Mouse (Mus musculus): ENCODE measurements at regions not wholly inside any gene's neighbourhood (a gene's known extent, or its start where the extent isn't known, plus 50 kb on each side); places are given as distances from the start of the nearest gene placed in this dataset.
A peak's percentile ranks its signal among the peaks of the same experiment; 100 is the strongest.
"Not testable (repeated sequence)": the region's sequence is repeated elsewhere in the genome, so short reads cannot be mapped to it uniquely, and the experiment has no call there.

DNA sequence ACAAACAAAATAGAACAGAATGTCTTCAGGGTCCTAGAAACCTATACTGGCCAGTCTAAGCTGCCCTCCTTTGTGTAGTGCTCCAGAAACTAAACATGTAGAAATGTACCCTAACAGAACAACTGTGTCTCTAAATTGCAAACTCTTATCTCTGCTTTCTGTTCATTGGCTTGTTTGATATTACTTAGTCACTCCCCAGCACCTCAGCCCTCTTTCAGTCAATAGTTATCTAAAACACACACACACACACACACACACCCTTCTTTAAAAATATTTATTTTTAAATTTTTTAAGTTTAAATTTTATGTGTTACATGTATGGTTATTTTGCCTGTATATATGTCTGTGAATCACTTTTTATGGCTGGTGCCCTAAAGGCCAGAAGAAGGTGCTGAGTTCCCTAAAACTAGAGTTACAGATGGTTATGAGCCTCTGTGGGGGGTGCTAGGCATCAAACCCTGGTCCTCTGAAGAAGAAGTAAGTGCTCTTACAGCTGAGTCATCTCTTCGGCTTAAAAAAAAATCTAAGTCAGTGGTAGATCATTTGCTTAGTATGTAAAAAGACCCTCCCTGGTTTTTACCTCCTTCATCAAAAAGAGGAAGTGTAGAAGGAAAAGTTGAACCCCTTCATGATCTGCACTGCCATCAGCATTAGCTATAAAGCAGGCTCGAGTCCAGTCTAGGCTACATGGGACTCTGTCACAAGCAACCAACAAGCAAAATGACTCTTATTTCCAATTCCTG, 96.6 kb upstream of the C9orf72 start:
- Histone ChIP-seq H3K36me3 (no peaks in the 10 kb centered on the region), H3K9me3 (replicated peaks) (no peaks in the 10 kb centered on the region), H3K4me3 (no peak overlapping the region), H3K27ac (no peak overlapping the region), H3K4me1 (no peaks in the 10 kb centered on the region), H3K27me3 (ENCODE audit: low read depth, poor library complexity, severe bottlenecking) (no peaks in the 10 kb centered on the region)
- no peak for DNase-seq (ENCODE audit: low spot score)
- WGBS: 91% methylated on average over 2 of the region's 2 CpGs

DNA sequence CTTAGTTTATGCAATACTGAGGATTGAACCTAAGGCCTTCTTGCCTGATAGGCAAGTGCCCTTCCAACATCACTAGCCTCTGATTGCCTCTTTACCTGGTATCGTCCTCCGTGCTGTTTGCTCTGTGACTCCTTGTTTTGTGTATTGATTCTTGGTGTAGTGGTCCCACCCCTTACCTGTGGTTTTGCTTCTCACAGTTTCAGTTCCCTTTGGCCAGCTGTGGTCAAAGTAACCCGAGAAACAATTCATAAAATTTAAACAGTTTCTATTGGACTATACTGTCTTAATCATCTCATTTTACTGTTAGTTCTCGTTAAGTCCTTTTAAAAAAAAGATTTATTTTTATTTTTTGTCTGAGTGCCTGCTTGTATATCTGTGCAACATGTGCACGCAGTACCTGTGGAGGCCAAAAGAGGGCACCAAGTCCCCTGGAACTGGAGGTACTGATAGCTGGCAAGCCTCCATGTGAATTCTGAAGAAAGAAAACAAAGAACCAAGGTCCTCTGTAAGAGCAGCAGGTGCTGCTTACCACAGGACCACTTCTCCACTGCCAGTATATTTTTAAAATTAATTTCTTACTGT, 84.5 kb upstream of the C9orf72 start:
- WGBS: 70% methylated on average over 5 of the region's 5 CpGs
- DNase-seq (ENCODE audit: low spot score): peak; percentile 52
- Histone ChIP-seq H3K27ac (no peak overlapping the region), H3K36me3 (no peaks in the 10 kb centered on the region), H3K27me3 (ENCODE audit: low read depth, poor library complexity, severe bottlenecking) (no peaks in the 10 kb centered on the region), H3K4me3 (no peak overlapping the region), H3K4me1 (no peaks in the 10 kb centered on the region), H3K9me3 (replicated peaks) (no peaks in the 10 kb centered on the region)

DNA sequence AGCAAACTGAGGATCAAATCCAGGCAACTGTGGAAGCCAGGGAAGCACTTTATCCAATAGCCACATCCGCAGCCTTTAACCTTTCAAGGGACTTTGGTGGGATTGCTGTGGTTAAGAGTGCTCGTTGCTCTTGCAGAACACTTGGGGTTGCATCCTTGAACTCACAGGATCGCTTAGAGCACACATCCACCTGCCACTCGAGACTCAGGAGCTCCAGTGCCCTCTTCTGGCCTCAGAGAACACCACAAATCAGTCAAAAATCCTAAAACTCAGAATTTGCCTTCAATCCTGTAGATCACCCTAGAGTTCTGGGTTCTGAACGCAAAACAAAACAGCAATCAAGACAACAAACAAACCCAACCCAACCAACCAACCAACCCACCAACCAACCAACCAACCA, 82.2 kb upstream of the C9orf72 start:
- Histone ChIP-seq H3K4me1 (no peaks in the 10 kb centered on the region), H3K4me3 (no peak overlapping the region), H3K36me3 (no peaks in the 10 kb centered on the region), H3K27ac (no peak overlapping the region), H3K27me3 (ENCODE audit: low read depth, poor library complexity, severe bottlenecking) (no peaks in the 10 kb centered on the region), H3K9me3 (replicated peaks) (no peaks in the 10 kb centered on the region)
- DNase-seq (ENCODE audit: low spot score): no peak
- 69% methylated on average over 5 of the region's 5 CpGs for WGBS

DNA sequence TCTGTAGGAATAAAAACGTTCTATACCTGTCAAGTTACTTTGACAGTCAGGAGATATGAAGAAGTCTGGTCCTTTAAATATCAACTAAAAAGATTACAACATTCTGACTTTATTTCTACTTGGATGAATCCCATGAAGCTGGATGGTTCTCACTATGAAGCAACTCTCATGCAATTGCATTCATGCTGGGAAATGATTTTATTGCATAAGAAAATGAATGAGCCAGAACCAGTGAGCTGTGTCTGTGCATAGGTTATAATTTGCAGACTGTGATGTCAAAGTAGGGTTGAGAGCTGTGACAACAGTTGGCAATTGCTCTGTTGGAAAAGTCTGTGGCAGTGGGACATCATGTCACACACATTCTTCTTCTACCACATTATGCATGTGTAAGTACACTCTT, 79.2 kb upstream of the C9orf72 start:
- no peak overlapping the region for H3K4me3 ChIP-seq
- WGBS: 84% methylated on average over 1 of the region's 1 CpGs
- H3K9me3 ChIP-seq (replicated peaks): no peaks in the 10 kb centered on the region
- no peak overlapping the region for H3K27ac ChIP-seq
- DNase-seq (ENCODE audit: low spot score): no peak
- H3K27me3 ChIP-seq (ENCODE audit: low read depth, poor library complexity, severe bottlenecking): no peaks in the 10 kb centered on the region
- no peaks in the 10 kb centered on the region for H3K36me3 ChIP-seq
- no peaks in the 10 kb centered on the region for H3K4me1 ChIP-seq

DNA sequence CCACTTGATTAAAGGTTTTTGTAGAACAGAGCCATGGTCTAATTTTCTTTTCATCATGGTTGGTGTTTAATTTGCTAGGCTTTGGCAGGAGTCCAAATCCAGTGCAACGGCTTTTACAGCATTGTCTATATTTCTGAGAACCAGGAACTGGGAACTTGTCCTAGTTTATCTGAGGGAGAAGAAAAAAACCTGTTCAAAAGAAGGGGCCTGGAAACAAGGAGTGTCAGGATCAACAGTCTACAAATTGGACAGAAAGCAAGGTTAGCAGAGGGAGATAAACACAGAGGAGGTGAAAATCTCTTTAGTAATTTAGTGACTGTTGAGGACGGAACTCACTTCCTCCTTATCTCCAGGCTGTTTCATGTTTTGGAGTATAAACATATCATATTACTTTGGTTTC, 74.9 kb upstream of the C9orf72 start:
- no peaks in the 10 kb centered on the region for H3K36me3 ChIP-seq
- no peaks in the 10 kb centered on the region for H3K4me1 ChIP-seq
- WGBS: 78% methylated on average over 2 of the region's 2 CpGs
- H3K4me3 ChIP-seq: no peak overlapping the region
- H3K27ac ChIP-seq: no peak overlapping the region
- no peak for DNase-seq (ENCODE audit: low spot score)
- H3K27me3 ChIP-seq (ENCODE audit: low read depth, poor library complexity, severe bottlenecking): no peaks in the 10 kb centered on the region
- H3K9me3 ChIP-seq (replicated peaks): no peaks in the 10 kb centered on the region

DNA sequence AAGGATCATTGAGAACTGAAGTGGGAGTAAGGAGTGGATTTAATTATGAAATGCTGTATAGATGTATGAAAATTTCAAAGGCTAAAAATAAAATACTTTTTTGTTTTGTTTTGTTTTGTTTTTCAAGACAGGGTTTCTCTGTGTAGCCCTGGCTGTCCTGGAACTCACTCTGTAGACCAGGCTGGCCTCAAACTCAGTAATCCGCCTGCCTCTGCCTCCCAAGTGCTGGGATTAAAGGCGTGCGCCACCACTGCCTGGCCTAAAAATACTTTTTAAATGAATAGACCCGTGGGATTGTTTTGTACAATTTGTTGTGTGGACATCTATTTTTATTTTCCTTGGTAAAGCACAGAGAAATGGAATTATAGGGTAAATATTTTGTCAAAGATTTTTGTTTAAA, 74.4 kb upstream of the C9orf72 start:
- not testable (repeated sequence) for H3K27me3 ChIP-seq (ENCODE audit: low read depth, poor library complexity, severe bottlenecking); H3K4me1 ChIP-seq; H3K36me3 ChIP-seq; H3K4me3 ChIP-seq; DNase-seq (ENCODE audit: low spot score); H3K9me3 ChIP-seq (replicated peaks); H3K27ac ChIP-seq
- WGBS: 90% methylated on average over 4 of the region's 4 CpGs

DNA sequence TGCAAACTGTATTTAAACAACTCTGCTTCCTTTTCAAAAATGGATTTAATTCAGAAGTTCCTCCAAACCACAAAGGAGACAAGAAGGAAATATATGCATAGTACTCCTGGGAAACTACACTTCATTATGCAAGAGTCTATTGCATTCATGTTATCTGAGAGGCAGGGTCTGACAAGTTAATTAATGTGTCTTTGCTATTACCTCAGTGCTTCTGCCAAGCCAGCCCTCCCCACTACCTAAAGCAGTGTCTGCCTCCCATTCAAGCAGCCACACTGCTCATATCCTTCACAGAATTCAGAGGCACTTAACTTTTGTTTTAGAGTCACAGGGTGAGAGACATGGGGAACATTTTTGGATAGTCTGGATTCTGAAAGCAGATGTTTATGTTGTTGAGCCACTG, 58.6 kb upstream of the C9orf72 start:
- Histone ChIP-seq H3K4me1 (no peaks in the 10 kb centered on the region), H3K9me3 (replicated peaks) (no peaks in the 10 kb centered on the region), H3K27ac (no peak overlapping the region), H3K27me3 (ENCODE audit: low read depth, poor library complexity, severe bottlenecking) (no peaks in the 10 kb centered on the region), H3K4me3 (no peak overlapping the region), H3K36me3 (no peaks in the 10 kb centered on the region)
- no peak for DNase-seq (ENCODE audit: low spot score)

Data from limb, embryonic 10.5 days (tissue).